17 mouse cellular contexts compared by ENCODE assay signal in genomic region chr16:42885538-42885937, GRCm38 (mm10). TPM values are rescaled to one million over a fixed set of nuclear protein-coding genes. Genes with fewer than 3 reads are reported as not detected.
DNase-seq lines count a peak whose midpoint lies in the region; ATAC-seq and TF ChIP-seq lines count a peak whose summit lies in the region.
"Had no signal": no experiment of that assay in that cellular context is flagged by ENCODE, and none has a peak within 500 bp of the region (broad histone marks: within the 10 kb centered on the region; RNA-seq: fewer than 3 reads in every experiment).

No protein-coding gene starts in this region.

- TF ChIP-seq CTCF in kidney, postnatal 0 days (IDR thresholded peaks at IDR 0.05; ENCODE audit: low read depth), result no peak
- TF ChIP-seq CTCF in layer of hippocampus, adult 2 months (conservative IDR thresholded peaks at IDR 0.05), result no peak

- peak; percentile 70 for DNase-seq in adrenal gland, adult 2 months
- no peak for DNase-seq in adrenal gland, postnatal 25 days
- peak; percentile 67 for DNase-seq in kidney, postnatal 0 days (ENCODE audit: low spot score)
- DNase-seq in kidney, postnatal 4 days, result no peak
- peak; percentile 36 to 38 for DNase-seq in adrenal gland, postnatal 36 days
- DNase-seq in limb, embryonic 10.5 days (ENCODE audit: low spot score), result no peak
- no peak for DNase-seq in ovary, postnatal 14 days (ENCODE audit: low spot score)
- DNase-seq in layer of hippocampus, adult 2 months (ENCODE audit: low spot score in 2 of 2), result no peak
- DNase-seq: cerebellum, postnatal 14 days; heart, adult 18-20 months; heart, postnatal 4 days; lung, embryonic 14.5 days had no signal

- no peak overlapping the region for H3K9ac ChIP-seq in kidney, postnatal 0 days (ENCODE audit: low read depth, low read length)
- H3K9ac ChIP-seq: limb, embryonic 13.5 days; lung, embryonic 14.5 days had no signal

- no peaks in the 10 kb centered on the region for H3K9me3 ChIP-seq in kidney, postnatal 0 days (replicated peaks; ENCODE audit: low read length)
- no peaks in the 10 kb centered on the region for H3K9me3 ChIP-seq in limb, embryonic 10.5 days (replicated peaks)
- H3K9me3 ChIP-seq: G1E; limb, embryonic 13.5 days; megakaryocyte, embryonic 14.5 days had no signal

- no peaks in the 10 kb centered on the region for H3K27me3 ChIP-seq in kidney, postnatal 0 days (ENCODE audit: insufficient read depth, low read length)
- no peaks in the 10 kb centered on the region for H3K27me3 ChIP-seq in limb, embryonic 10.5 days (ENCODE audit: low read depth, poor library complexity, severe bottlenecking)
- H3K27me3 ChIP-seq: limb, embryonic 13.5 days; megakaryocyte, embryonic 14.5 days had no signal

- H3K4me3 ChIP-seq in kidney, postnatal 0 days (replicated peaks; ENCODE audit: low read depth, low read length), result no peak overlapping the region
- no peak overlapping the region for H3K4me3 ChIP-seq in limb, embryonic 10.5 days
- H3K4me3 ChIP-seq in layer of hippocampus, adult 2 months, result no peak overlapping the region
- H3K4me3 ChIP-seq: limb, embryonic 13.5 days; megakaryocyte, embryonic 14.5 days had no signal

- no peaks in the 10 kb centered on the region for H3K36me3 ChIP-seq in kidney, postnatal 0 days (ENCODE audit: insufficient read depth, low read length)
- H3K36me3 ChIP-seq in limb, embryonic 10.5 days, result no peaks in the 10 kb centered on the region
- H3K36me3 ChIP-seq: G1E; limb, embryonic 13.5 days had no signal

- 53% methylated on average over 2 of the region's 2 CpGs for WGBS in kidney, postnatal 0 days
- WGBS in limb, embryonic 10.5 days, result 52% methylated on average over 2 of the region's 2 CpGs

- no peak; the same call in 1 of the 2 replicates for ATAC-seq in kidney, postnatal 0 days (replicated peaks; ENCODE audit: low FRiP score, low read depth)
- ATAC-seq: activated CD4-positive, CD25-positive, alpha-beta regulatory T cell, adult 4 months; intestine, postnatal 0 days had no signal

- H3K27ac ChIP-seq in kidney, postnatal 0 days, result no peak overlapping the region
- H3K27ac ChIP-seq in limb, embryonic 10.5 days, result 0 out of 2 replicates have a peak overlapping the region, but pooled peaks have one; percentile 42
- no peak overlapping the region for H3K27ac ChIP-seq in layer of hippocampus, adult 2 months
- H3K27ac ChIP-seq: limb, embryonic 13.5 days had no signal

- H3K4me1 ChIP-seq in kidney, postnatal 0 days (replicated peaks; ENCODE audit: insufficient read depth, low read length), result no peaks in the 10 kb centered on the region
- peaks cover 14% of the 10 kb centered on the region for H3K4me1 ChIP-seq in limb, embryonic 10.5 days

- H3K4me2 ChIP-seq in kidney, postnatal 0 days (ENCODE audit: low read length), result no peak overlapping the region
- H3K4me2 ChIP-seq: limb, embryonic 13.5 days; lung, embryonic 14.5 days had no signal

RNA-seq across cellular contexts. Expression of gene Zbtb20, which starts 9.9 kb away (rescaled TPM):
- 100 to 1,000 TPM; 113 to 128 TPM for total RNA-seq in adrenal gland, adult 2 months (2021)
- polyA plus RNA-seq in adrenal gland, adult 2 months (2012; rRNA removed), result 52.1 and 52.9 TPM in 2 replicates
- 133 and 178 TPM in 2 replicates for total RNA-seq in adrenal gland, postnatal 25 days (2021)
- polyA plus RNA-seq in kidney, postnatal 0 days (2015; fragmentation: Nextera tagmentation; extraction: Ambion mirVana), result 36.8 and 43.9 TPM in 2 replicates
- 100 to 1,000 TPM; 139 to 141 TPM for total RNA-seq in adrenal gland, postnatal 36 days (2021)
- 7.8 and 11.7 TPM in 2 replicates for polyA plus RNA-seq in limb, embryonic 10.5 days (2016; fragmentation: Nextera tagmentation; extraction: Ambion mirVana)
- 100 to 1,000 TPM; 335 to 353 TPM for total RNA-seq in layer of hippocampus, adult 2 months (2021)

Comparison
In these comparisons a context has a peak if more than half of its experiments do, and no peak if none do; other contexts are left out.
1. DNase-seq: peak in adrenal gland, adult 2 months (single experiment), kidney, postnatal 0 days (single experiment) and adrenal gland, postnatal 36 days (2 of 2); none in adrenal gland, postnatal 25 days (single experiment), kidney, postnatal 4 days (0 of 2), limb, embryonic 10.5 days (single experiment), ovary, postnatal 14 days (single experiment) and layer of hippocampus, adult 2 months (0 of 2).